Mouse (Mus musculus) ES-E14 (cell line): ENCODE measurements around the gene Mthfs.

Source experiments
- CHD2 ChIP-seq: IDR thresholded peaks from 2 replicates; pipeline ENCODE4 v1.6.1; 2014; ENCODE audit warnings: mild to moderate bottlenecking, low read depth, low read length, inconsistent platforms
- HCFC1 ChIP-seq: IDR thresholded peaks from 2 replicates; pipeline ENCODE4 v1.6.1; 2012; ENCODE audit warnings: low read length, inconsistent platforms, borderline replicate concordance; ENCODE audit not compliant: insufficient read depth
- MAFK ChIP-seq: IDR thresholded peaks from 2 replicates; pipeline ENCODE4 v1.6.1; 2014; ENCODE audit warnings: mild to moderate bottlenecking, low read depth, low read length, inconsistent platforms; ENCODE audit not compliant: insufficient read depth
- ZC3H11A ChIP-seq: IDR thresholded peaks from 2 replicates; pipeline ENCODE4 v1.6.1; 2012; ENCODE audit warnings: low read depth, mild to moderate bottlenecking, inconsistent platforms, low read length, borderline replicate concordance
- ZNF384 ChIP-seq: IDR thresholded peaks from 2 replicates; pipeline ENCODE4 v1.6.1; 2012; ENCODE audit warnings: low read depth, low read length, inconsistent platforms

- TF ChIP-seq MAFK: no peak
- no peak for TF ChIP-seq ZNF384
- no peak for TF ChIP-seq ZC3H11A
- TF ChIP-seq HCFC1: no peak
- TF ChIP-seq CHD2: no peak
Observed at GRCm38 (mm10) chr9:89256556-89257335, 46.3 kb downstream of the Mthfs start.
